11 mouse cellular contexts compared by ENCODE assay signal in genomic region chr11:116818722-116819121, GRCm38 (mm10). TPM values are rescaled to one million over a fixed set of nuclear protein-coding genes. Genes with fewer than 3 reads are reported as not detected.
DNase-seq lines count a peak whose midpoint lies in the region; ATAC-seq and TF ChIP-seq lines count a peak whose summit lies in the region.
"Had no signal": no experiment of that assay in that cellular context is flagged by ENCODE, and none has a peak within 500 bp of the region (broad histone marks: within the 10 kb centered on the region; RNA-seq: fewer than 3 reads in every experiment).

No protein-coding gene starts in this region.

- H3K36me3 ChIP-seq in liver, postnatal 0 days (replicated peaks; ENCODE audit: insufficient read depth, low read length) = no peaks in the 10 kb centered on the region
- H3K36me3 ChIP-seq in liver, embryonic 11.5 days (ENCODE audit: control insufficient read depth, insufficient read depth, low read length) = no peaks in the 10 kb centered on the region
- H3K36me3 ChIP-seq in hindbrain, postnatal 0 days (ENCODE audit: insufficient read depth, low read length) = no peaks in the 10 kb centered on the region

- no peaks in the 10 kb centered on the region for H3K27me3 ChIP-seq in liver, postnatal 0 days (ENCODE audit: insufficient read depth, low read length)
- no peaks in the 10 kb centered on the region for H3K27me3 ChIP-seq in liver, embryonic 11.5 days (replicated peaks; ENCODE audit: control insufficient read depth, insufficient read depth, low read length)
- no peaks in the 10 kb centered on the region for H3K27me3 ChIP-seq in hindbrain, postnatal 0 days (ENCODE audit: insufficient read depth, low read length)
- H3K27me3 ChIP-seq: forebrain, embryonic 13.5 days had no signal

- H3K27ac ChIP-seq in gastrocnemius, adult 2 months = peak overlapping the region; percentile 87
- H3K27ac ChIP-seq in liver, postnatal 0 days (ENCODE audit: low read depth) = no peak overlapping the region
- H3K27ac ChIP-seq in liver, embryonic 11.5 days (ENCODE audit: low read depth, low read length) = no peak overlapping the region
- peak overlapping the region; percentile 56; the same call in 1 of the 2 replicates for H3K27ac ChIP-seq in hindbrain, postnatal 0 days
- H3K27ac ChIP-seq: forebrain, embryonic 13.5 days had no signal

- intact Hi-C loops in gastrocnemius, adult 2 months (cut with DNase I) = no loop called here
- intact Hi-C loops in gastrocnemius, postnatal 36 days (cut with DNase I) = no loop called here

- no peak overlapping the region for H3K9ac ChIP-seq in liver, postnatal 0 days (replicated peaks)
- no peak overlapping the region for H3K9ac ChIP-seq in liver, embryonic 11.5 days (ENCODE audit: low read depth, low read length)
- H3K9ac ChIP-seq in hindbrain, postnatal 0 days (replicated peaks; ENCODE audit: low read length) = no peak overlapping the region
- H3K9ac ChIP-seq: forebrain, embryonic 13.5 days had no signal

- ATAC-seq in liver, postnatal 0 days = peak; percentile 78
- ATAC-seq in liver, embryonic 11.5 days (replicated peaks; ENCODE audit: low FRiP score) = no peak
- peak; percentile 48; the same call in 1 of the 2 replicates for ATAC-seq in hindbrain, postnatal 0 days
- ATAC-seq: forebrain, embryonic 13.5 days had no signal

- H3K4me1 ChIP-seq in liver, postnatal 0 days (ENCODE audit: insufficient read depth) = peaks cover 4% of the 10 kb centered on the region
- H3K4me1 ChIP-seq in liver, embryonic 11.5 days (replicated peaks; ENCODE audit: control insufficient read depth, insufficient read depth, low read length) = peaks cover 18% of the 10 kb centered on the region
- H3K4me1 ChIP-seq in hindbrain, postnatal 0 days (ENCODE audit: insufficient read depth, low read length) = peaks cover 17% of the 10 kb centered on the region

- TF ChIP-seq CTCF in gastrocnemius, adult 2 months (IDR thresholded peaks at IDR 0.05) = no peak
- TF ChIP-seq CTCF in liver, postnatal 0 days (IDR thresholded peaks at IDR 0.05; ENCODE audit: low read depth) = no peak
- TF ChIP-seq CTCF in hindbrain, postnatal 0 days (IDR thresholded peaks at IDR 0.05; ENCODE audit: low read depth) = no peak

- H3K9me3 ChIP-seq in liver, postnatal 0 days (ENCODE audit: low read length) = no peaks in the 10 kb centered on the region
- no peaks in the 10 kb centered on the region for H3K9me3 ChIP-seq in liver, embryonic 11.5 days (ENCODE audit: control insufficient read depth, low read length)
- H3K9me3 ChIP-seq in hindbrain, postnatal 0 days (ENCODE audit: low read length) = no peaks in the 10 kb centered on the region
- H3K9me3 ChIP-seq: forebrain, embryonic 13.5 days had no signal

- 48% methylated on average over 8 of the region's 8 CpGs for WGBS in liver, postnatal 0 days (ENCODE audit: insufficient replicate concordance)
- WGBS in liver, embryonic 11.5 days = 54% methylated on average over 8 of the region's 8 CpGs
- 53% methylated on average over 8 of the region's 8 CpGs for WGBS in hindbrain, postnatal 0 days

- TF ChIP-seq EP300 in liver, postnatal 0 days (IDR thresholded peaks at IDR 0.05; ENCODE audit: low read depth) = no peak

- H3K4me2 ChIP-seq in liver, postnatal 0 days (ENCODE audit: low read depth, low read length) = no peak overlapping the region
- H3K4me2 ChIP-seq in liver, embryonic 11.5 days = no peak overlapping the region
- no peak overlapping the region for H3K4me2 ChIP-seq in hindbrain, postnatal 0 days (ENCODE audit: low read depth, low read length)
- H3K4me2 ChIP-seq: forebrain, embryonic 13.5 days had no signal

- DNase-seq in gastrocnemius, adult 2 months = no peak
- DNase-seq in gastrocnemius, postnatal 36 days = no peak
- no peak for DNase-seq in liver, postnatal 0 days
- DNase-seq in liver, embryonic 11.5 days (ENCODE audit: low spot score) = no peak
- DNase-seq in hindbrain, postnatal 0 days (ENCODE audit: low spot score) = peak; percentile 50
- DNase-seq in yolk sac, embryonic 10.5 days (ENCODE audit: low spot score) = peak; percentile 40
- DNase-seq in right cerebral cortex, postnatal 14 days = no peak
- DNase-seq in spleen, postnatal 14 days (ENCODE audit: low spot score in 2 of 2) = no peak
- DNase-seq: adrenal gland, postnatal 25 days had no signal

- H3K4me3 ChIP-seq in gastrocnemius, adult 2 months = no peak overlapping the region
- no peak overlapping the region for H3K4me3 ChIP-seq in liver, postnatal 0 days (ENCODE audit: low read depth, low read length)
- no peak overlapping the region for H3K4me3 ChIP-seq in liver, embryonic 11.5 days (ENCODE audit: low read depth, low read length)
- no peak overlapping the region for H3K4me3 ChIP-seq in hindbrain, postnatal 0 days (ENCODE audit: low read length)
- H3K4me3 ChIP-seq: forebrain, embryonic 13.5 days had no signal

RNA-seq across cellular contexts. Expression of gene Mxra7, which starts 9.1 kb away (rescaled TPM):
- total RNA-seq in gastrocnemius, adult 2 months (2021) = 10 to 100 TPM in 1 of 2 experiments, 1 to 10 TPM in 1; 6.7 to 12.7 TPM
- 10 to 100 TPM; 11.4 to 12.7 TPM for total RNA-seq in gastrocnemius, postnatal 36 days (2021)
- 1.4 and 4.0 TPM in 2 replicates for polyA plus RNA-seq in liver, postnatal 0 days (2015; fragmentation: Nextera tagmentation; extraction: Ambion mirVana)
- polyA plus RNA-seq in liver, embryonic 11.5 days (2014; fragmentation: Nextera tagmentation; extraction: Ambion mirVana) = 8.4 and 9.3 TPM in 2 replicates
- total RNA-seq in hindbrain, postnatal 0 days (2014; rRNA removed) = 36.6 and 38.3 TPM in 2 replicates
- 41.9 and 50.2 TPM in 2 replicates for polyA plus RNA-seq in hindbrain, postnatal 0 days (2015; fragmentation: Nextera tagmentation; extraction: Ambion mirVana)
- total RNA-seq: monocyte, adult 5-6 weeks had no signal

RNA-seq across cellular contexts. Expression of gene Mettl23, which starts 24.4 kb away (rescaled TPM):
- 10 to 100 TPM; 35.4 to 42.9 TPM for total RNA-seq in gastrocnemius, adult 2 months (2021)
- 10 to 100 TPM; 30.0 to 39.2 TPM for total RNA-seq in gastrocnemius, postnatal 36 days (2021)
- 32.6 and 33.0 TPM in 2 replicates for polyA plus RNA-seq in liver, postnatal 0 days (2015; fragmentation: Nextera tagmentation; extraction: Ambion mirVana)
- 65.1 and 73.9 TPM in 2 replicates for polyA plus RNA-seq in liver, embryonic 11.5 days (2014; fragmentation: Nextera tagmentation; extraction: Ambion mirVana)
- 30.1 and 43.2 TPM in 2 replicates for total RNA-seq in hindbrain, postnatal 0 days (2014; rRNA removed)
- polyA plus RNA-seq in hindbrain, postnatal 0 days (2015; fragmentation: Nextera tagmentation; extraction: Ambion mirVana) = 50.8 and 54.4 TPM in 2 replicates

RNA-seq across cellular contexts. Expression of gene Jmjd6, which starts 24.5 kb away (rescaled TPM):
- 10 to 100 TPM; 21.7 to 30.4 TPM for total RNA-seq in gastrocnemius, adult 2 months (2021)
- 10 to 100 TPM; 20.4 to 20.5 TPM for total RNA-seq in gastrocnemius, postnatal 36 days (2021)
- 18.5 and 19.0 TPM in 2 replicates for polyA plus RNA-seq in liver, postnatal 0 days (2015; fragmentation: Nextera tagmentation; extraction: Ambion mirVana)
- 93.1 and 102 TPM in 2 replicates for polyA plus RNA-seq in liver, embryonic 11.5 days (2014; fragmentation: Nextera tagmentation; extraction: Ambion mirVana)
- 31.9 and 37.5 TPM in 2 replicates for total RNA-seq in hindbrain, postnatal 0 days (2014; rRNA removed)
- 48.1 and 48.6 TPM in 2 replicates for polyA plus RNA-seq in hindbrain, postnatal 0 days (2015; fragmentation: Nextera tagmentation; extraction: Ambion mirVana)

RNA-seq across cellular contexts. Expression of gene Mfsd11, which starts 33.5 kb away (rescaled TPM):
- total RNA-seq in gastrocnemius, adult 2 months (2021) = 10 to 100 TPM; 21.5 to 23.9 TPM
- total RNA-seq in gastrocnemius, postnatal 36 days (2021) = 10 to 100 TPM; 20.7 to 25.8 TPM
- 16.5 and 18.0 TPM in 2 replicates for polyA plus RNA-seq in liver, postnatal 0 days (2015; fragmentation: Nextera tagmentation; extraction: Ambion mirVana)
- 21.4 and 23.9 TPM in 2 replicates for polyA plus RNA-seq in liver, embryonic 11.5 days (2014; fragmentation: Nextera tagmentation; extraction: Ambion mirVana)
- 38.7 and 45.6 TPM in 2 replicates for total RNA-seq in hindbrain, postnatal 0 days (2014; rRNA removed)
- 56.8 and 62.8 TPM in 2 replicates for polyA plus RNA-seq in hindbrain, postnatal 0 days (2015; fragmentation: Nextera tagmentation; extraction: Ambion mirVana)

RNA-seq across cellular contexts. Expression of gene Srsf2, which starts 34.2 kb away (rescaled TPM):
- 10 to 100 TPM; 81.8 to 84.8 TPM for total RNA-seq in gastrocnemius, adult 2 months (2021)
- 10 to 100 TPM; 59.8 to 80.2 TPM for total RNA-seq in gastrocnemius, postnatal 36 days (2021)
- polyA plus RNA-seq in liver, postnatal 0 days (2015; fragmentation: Nextera tagmentation; extraction: Ambion mirVana) = 293 and 302 TPM in 2 replicates
- polyA plus RNA-seq in liver, embryonic 11.5 days (2014; fragmentation: Nextera tagmentation; extraction: Ambion mirVana) = 931 and 939 TPM in 2 replicates
- total RNA-seq in hindbrain, postnatal 0 days (2014; rRNA removed) = 228 and 253 TPM in 2 replicates
- 454 and 491 TPM in 2 replicates for polyA plus RNA-seq in hindbrain, postnatal 0 days (2015; fragmentation: Nextera tagmentation; extraction: Ambion mirVana)

Comparison
In these comparisons a context has a peak if more than half of its experiments do, and no peak if none do; other contexts are left out.
1. DNase-seq: peak in hindbrain, postnatal 0 days (single experiment) and yolk sac, embryonic 10.5 days (single experiment); none in gastrocnemius, adult 2 months (single experiment), gastrocnemius, postnatal 36 days (0 of 2), liver, postnatal 0 days (single experiment), liver, embryonic 11.5 days (single experiment), right cerebral cortex, postnatal 14 days (single experiment) and spleen, postnatal 14 days (0 of 2).
2. H3K27ac ChIP-seq: peak in gastrocnemius, adult 2 months (single experiment) and hindbrain, postnatal 0 days (single experiment); none in liver, postnatal 0 days (single experiment) and liver, embryonic 11.5 days (single experiment).